Mouse (Mus musculus) hindbrain, embryonic 12.5 days (tissue): ENCODE measurements around the gene Rab7. TPM values are rescaled to one million over a fixed set of nuclear protein-coding genes. Genes with fewer than 3 reads are reported as not detected.

Source experiments
- microRNA-seq: library from miRNA; unstranded; fragments of <30 nt; microRNA quantifications from one replicate; pipeline ENCODE4, GENCODE M21; 2017
- polyA plus RNA-seq: library from polyadenylated mRNA; unstranded; fragments of >200 nt; fragmentation: Nextera tagmentation; extraction: Ambion mirVana; gene quantifications from 2 replicates; pipeline ENCODE4 v1.2.1, GENCODE M21; 2016

The Rab7 gene
- polyA plus RNA-seq, 1 experiment from 2014 or later = 218 TPM

Small RNA genes lying within 50 kb of the gene (microRNA-seq; reads per million reads assigned to microRNA genes)
- 3.3 reads per million, percentile 5 among the genes with 10 or more reads in this experiment for gene Gm47286

Other genes with a start within 250 kb of the Rab7 start
- gene Rab43, start 233.1 kb downstream of the Rab7 start, polyA plus RNA-seq = 12.2 and 13.1 TPM in 2 replicates
- gene Gm45140, start 209.5 kb downstream of the Rab7 start, polyA plus RNA-seq = 4.1 and 5.0 TPM in 2 replicates
- 47.4 and 52.7 TPM in 2 replicates for gene Isy1, start 206.5 kb downstream of the Rab7 start, polyA plus RNA-seq
- 793 and 799 TPM in 2 replicates for gene Cnbp, start 194.2 kb downstream of the Rab7 start, polyA plus RNA-seq
- 165 TPM in 2 replicates for gene Copg1, start 157.5 kb downstream of the Rab7 start, polyA plus RNA-seq
- gene Hmces, start 131.3 kb downstream of the Rab7 start, polyA plus RNA-seq = 43.7 and 45.2 TPM in 2 replicates
- gene H1fx, start 63.6 kb downstream of the Rab7 start, polyA plus RNA-seq = 108 and 109 TPM in 2 replicates
- 278 and 284 TPM in 2 replicates for gene Rpn1, start 39.2 kb upstream of the Rab7 start, polyA plus RNA-seq
- gene Gata2, start 148.6 kb upstream of the Rab7 start, polyA plus RNA-seq = 29.4 and 43.6 TPM in 2 replicates
- gene Dnajb8, start 177.0 kb upstream of the Rab7 start, polyA plus RNA-seq = not detected in 2 replicates